Mouse (Mus musculus) monocyte, adult 59 days (primary cell): ENCODE measurements around the gene Glp1r. TPM values are rescaled to one million over a fixed set of nuclear protein-coding genes. Genes with fewer than 3 reads are reported as not detected.

Source experiments
- total RNA-seq, 2 experiments: library from RNA; stranded (reverse); gene quantifications; one replicate each; pipeline ENCODE4 v1.2.4; 2023

Gene Glp1r
- total RNA-seq: not detected

DNA sequence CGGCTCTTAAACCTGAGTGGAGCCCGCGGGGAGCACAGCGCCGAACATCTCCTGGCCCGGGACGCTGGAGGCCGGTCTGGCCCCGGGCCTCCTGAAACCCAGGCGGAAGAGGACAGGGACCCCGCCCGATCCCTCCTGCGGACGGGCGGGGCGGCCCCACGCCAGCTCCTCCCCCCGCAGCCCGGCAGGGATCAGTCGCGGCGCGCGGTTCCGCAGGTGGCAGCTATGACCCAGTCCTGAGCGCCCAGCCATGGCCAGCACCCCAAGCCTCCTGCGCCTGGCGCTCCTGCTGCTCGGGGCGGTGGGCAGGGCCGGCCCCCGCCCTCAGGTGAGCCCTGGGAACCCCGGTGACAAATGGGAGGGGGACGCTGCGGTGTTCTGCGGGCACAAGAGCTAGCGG is at the start of gene Glp1r:
Gene Glp1r (plus strand): TSS at position 191 of the 400 bp plus-strand sequence.

DNA sequence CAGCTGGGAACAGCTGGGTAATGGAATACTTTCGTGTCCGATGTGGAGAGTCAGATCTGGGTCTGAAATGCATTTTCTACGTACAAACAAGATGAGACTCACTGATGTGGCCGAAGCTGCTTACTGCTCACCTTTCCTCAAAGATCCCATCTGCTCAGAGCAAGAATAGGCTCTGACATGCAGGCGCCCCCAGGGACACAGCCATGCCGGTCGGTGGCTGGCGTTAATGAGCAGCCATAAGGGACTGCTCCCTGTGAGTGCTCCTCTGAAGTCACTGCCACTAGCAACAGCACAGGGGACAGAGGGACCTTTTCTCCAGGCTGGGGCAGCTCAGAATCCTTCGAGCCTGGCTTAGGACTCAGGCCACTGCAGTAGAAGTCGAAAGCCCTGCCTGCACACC is 52.7 kb downstream of the Glp1r start, which contains the start of gene Umodl1:
Gene Umodl1 (plus strand): TSS at position 301 of the 400 bp plus-strand sequence.

Other genes with a start within 250 kb of the Glp1r start
- under 1 TPM; 0.21 to 0.46 TPM for gene Umodl1, start 52.8 kb downstream of the Glp1r start, total RNA-seq
- gene Abcg1, start 155.9 kb downstream of the Glp1r start, total RNA-seq: 100 to 1,000 TPM; 138 to 160 TPM
- gene Tff3, start 227.8 kb downstream of the Glp1r start, total RNA-seq: not detected
- not detected for gene Tff2, start 242.5 kb downstream of the Glp1r start, total RNA-seq